Mouse (Mus musculus) cerebellum, postnatal 10 days (tissue): ENCODE measurements around the gene Gm38431.

Source experiments
- DNase-seq, 2 experiments: peaks; one replicate each; pipeline ENCODE4 v3.0.0; 2021; ENCODE audit warnings: mixed read lengths in 2 of 2

Gene Gm38431

DNA sequence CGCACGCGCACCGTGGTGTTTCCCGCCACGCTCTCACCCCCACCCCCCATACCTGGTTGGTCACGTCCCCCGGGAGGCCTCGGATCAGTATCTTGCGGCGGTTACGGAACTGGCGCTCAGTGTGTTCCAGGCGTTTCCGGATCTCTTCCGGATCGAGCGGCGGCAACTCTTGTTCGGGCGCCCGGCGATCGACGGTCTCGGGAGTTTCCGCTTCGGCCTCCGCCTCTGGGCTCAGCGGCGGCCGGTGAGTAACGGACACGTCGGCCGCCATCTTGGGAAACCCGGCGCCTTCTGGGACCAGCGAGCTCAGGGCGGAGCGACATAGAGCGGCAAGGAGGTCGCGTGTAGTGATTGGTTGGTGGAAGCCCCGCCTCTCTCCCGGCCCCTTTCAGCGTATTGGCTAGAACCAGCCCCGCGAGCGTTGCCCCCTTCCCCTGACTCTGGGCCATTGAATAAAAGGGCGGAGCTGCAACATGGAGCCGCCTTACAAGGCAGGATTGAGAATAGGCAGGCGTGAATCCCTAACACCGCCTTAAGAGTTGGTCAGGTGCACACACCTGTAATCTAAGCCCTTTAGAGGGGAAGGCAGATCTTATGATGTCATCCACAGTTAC lies at the start of gene Gm38431, which contains the start of gene Raver1:
Gene Gm38431, minus strand, starts transcription at position 291 of the 614 bp plus-strand sequence.
Gene Raver1, minus strand, starts transcription at position 302 of the 614 bp plus-strand sequence.
- peak; percentile 98 to 99 for DNase-seq

DNA sequence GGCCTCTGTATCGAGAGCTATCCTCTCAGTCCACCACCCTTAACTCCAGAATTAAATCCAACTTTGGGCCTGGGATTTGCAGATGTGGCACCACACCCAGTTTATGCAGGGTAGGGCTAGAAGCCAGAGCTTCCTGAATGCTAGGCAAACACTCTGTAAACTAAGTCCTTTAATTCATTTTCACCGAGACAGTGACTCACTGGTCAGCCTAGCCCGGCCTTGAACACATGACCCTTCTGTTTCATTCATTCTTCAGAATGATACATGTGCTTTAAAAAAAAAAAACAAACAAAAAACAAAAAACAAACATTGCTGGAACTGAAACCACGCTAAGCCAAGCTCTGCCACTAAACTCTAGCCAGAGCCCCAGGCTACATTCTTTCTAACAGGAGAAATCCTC lies 46.6 kb upstream of the Gm38431 start:
- DNase-seq = no peak

DNA sequence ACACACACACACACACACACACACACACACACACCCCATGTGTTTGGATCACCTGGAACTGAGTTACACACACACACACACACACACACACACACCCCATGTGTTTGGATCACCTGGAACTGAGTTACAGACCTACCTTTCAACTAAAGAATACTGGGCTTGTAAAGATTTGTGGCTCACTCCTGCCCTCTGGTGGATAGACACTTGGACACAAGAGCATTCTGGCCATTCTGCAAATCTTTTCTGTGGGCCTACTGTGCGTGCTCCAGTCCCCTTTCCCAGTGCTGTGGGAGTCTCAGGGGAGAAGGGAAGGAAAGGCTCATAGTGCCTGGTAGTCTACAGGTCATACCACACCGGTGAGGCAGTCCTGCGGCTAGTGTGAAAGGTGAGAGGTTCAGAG lies 45.4 kb upstream of the Gm38431 start:
- DNase-seq = peak; percentile 75 to 84

DNA sequence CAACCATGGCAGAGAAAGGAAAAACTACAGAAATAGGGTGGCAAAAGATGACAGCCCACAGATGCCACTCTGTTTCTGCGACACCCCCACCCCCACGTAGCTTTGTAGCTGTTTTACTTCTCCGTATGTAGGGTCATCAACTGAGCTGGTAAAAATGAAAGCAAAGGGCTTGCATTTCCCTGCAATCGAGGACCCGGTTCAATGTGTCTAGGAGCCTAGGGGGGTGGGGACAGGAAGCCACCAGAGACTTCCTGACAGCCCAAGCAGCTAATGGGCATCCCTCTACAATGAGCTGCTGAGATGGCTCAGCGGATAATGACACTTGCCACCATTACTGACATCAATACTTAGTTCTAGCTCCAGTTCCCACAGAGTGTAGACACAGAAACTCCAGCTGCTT lies 44.6 kb upstream of the Gm38431 start:
- DNase-seq = no peak

DNA sequence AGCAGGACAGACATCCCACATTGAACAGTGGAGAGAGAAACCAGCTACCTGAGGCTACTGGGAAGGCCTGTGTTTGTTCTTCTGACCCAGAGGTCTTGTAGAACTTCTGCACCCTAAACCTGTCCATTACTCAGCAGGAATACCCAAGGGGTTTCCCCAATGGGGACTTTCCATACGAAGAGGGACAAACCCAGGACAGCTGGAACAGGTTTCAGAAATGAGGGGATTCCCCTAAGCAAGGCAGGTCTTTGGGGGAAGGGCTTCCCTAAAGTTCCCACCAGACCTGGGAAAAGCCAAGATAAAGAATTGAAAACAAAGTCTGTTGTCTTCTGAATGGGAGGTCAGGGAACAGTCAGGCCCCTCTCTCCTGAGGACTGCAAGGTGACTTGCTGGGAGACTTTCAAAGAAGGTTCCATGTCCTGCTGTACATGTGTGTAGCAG lies 44.2 kb upstream of the Gm38431 start:
- DNase-seq = no peak

DNA sequence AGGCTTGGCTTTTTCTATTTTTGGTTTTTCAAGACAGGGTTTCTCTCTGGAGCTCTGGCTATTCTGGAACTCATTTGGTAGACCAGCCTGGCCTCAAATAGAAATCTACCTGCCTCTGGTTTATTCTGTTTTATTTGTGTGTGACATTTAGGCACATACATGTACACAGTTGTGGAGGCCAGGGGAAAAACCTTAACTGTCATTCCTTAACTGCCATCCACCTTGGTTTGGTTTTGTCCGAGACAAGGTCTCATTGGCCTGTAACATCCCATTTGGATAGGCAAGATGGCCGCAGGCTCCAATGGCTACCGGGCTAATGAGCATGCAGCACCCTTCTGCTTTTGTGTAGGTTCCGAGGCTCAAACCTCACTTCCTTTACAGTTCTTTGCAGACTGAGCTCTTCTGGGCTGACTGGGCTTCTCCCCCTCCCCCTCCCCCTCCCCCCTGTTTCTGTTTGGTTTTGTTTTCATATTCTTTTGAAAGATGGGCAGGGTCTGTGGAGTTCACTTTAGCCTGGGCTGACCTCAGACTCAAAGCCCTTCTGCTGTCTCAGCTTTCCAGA lies 43.6 kb upstream of the Gm38431 start:
- DNase-seq = no peak

DNA sequence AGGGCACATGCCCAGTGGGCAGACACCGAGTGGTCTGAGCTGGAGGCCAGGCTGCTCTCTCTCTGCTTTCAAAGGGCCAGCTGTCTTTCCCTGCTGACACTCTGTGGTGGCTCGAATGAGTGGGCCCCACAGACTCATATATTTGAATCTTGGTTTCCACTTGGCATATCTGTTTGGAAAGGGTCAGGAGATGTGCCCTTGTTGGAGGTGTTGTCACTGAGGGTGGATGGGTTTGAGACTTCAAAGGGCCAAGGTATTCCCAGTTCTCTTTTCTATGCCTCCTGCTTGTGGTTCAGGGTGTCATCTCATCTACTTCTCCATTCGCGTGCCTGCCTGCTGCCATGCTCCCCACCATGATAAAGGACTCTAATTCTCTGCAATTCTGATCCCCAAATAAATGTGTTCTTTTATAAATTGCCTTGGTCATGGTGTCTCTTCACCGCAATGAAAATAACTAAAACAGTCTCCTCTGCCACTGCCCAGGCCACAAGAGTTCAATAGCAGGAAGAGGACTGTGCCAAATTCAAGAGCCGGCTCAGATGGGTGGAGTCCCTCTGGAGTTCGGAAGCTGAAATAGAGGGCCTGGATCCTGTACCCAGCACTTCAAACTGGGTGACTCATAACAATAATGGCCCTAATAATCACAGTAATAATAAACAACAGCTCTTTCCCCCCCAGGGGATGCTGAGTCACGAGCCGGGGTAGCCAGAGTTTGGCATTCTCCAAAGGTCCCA lies 43.0 kb upstream of the Gm38431 start:
- no peak for DNase-seq

DNA sequence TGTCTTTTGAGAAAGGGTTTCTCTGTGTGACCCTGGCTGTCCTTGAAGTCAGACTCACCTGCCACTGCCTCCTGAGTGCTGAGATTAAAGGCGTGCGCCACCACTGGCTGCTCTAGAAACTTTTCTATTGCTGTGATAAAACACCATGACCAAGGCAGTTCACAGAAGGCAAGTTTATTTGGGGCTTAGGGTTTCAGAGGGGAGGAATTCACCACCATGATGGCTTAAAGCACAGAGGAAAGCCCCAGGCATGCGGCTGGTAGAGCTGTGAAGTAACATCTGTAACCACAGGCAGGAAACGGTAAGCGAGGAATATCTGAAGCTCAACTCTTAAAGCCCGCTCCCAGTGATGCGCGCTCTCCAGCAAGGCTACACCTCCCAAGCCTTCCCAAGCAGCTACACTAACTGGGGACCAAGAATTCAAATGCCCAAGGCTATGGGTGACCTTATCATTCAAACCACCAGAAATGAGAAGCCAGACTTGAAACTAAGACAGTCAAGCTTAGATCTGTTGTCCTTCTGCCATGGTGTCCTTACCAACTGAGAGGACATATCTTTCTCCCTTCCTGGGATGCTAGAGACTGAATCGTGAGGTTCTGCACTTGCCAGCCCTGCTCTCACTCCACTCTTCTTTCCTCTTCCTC lies 41.4 kb upstream of the Gm38431 start:
- no peak for DNase-seq

DNA sequence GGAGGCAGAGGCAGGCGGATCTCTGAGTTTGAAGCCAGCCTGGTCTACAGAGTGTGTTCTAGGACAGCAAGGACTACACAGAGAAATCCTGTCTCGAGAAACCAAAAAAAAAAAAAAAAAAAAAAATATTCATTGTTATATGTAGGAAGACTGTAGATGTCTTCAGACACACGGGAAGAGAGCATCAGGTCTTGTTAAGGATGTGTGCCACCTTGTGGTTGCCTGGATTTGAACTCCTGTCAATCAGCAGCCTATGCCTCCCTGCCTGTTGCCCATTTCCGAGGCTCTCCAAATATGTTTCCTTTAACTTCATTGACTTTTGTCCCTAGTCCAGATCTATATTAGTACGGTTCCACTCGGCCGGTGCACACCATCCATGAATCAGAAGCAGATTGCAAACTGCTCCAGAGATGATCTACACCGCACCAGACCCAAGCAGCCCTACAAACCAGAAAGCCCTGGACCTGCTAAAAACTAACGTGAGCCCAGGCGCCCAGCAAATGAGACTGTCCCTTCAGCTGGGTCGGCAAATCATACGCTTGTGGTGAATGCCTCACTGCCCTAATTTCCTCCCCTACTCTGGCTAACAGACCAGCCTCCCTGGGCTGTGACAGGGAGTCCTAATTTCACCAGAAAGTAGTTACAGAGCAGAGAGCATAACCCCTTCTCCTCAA lies 40.4 kb upstream of the Gm38431 start:
- peak; percentile 34 to 39 for DNase-seq

DNA sequence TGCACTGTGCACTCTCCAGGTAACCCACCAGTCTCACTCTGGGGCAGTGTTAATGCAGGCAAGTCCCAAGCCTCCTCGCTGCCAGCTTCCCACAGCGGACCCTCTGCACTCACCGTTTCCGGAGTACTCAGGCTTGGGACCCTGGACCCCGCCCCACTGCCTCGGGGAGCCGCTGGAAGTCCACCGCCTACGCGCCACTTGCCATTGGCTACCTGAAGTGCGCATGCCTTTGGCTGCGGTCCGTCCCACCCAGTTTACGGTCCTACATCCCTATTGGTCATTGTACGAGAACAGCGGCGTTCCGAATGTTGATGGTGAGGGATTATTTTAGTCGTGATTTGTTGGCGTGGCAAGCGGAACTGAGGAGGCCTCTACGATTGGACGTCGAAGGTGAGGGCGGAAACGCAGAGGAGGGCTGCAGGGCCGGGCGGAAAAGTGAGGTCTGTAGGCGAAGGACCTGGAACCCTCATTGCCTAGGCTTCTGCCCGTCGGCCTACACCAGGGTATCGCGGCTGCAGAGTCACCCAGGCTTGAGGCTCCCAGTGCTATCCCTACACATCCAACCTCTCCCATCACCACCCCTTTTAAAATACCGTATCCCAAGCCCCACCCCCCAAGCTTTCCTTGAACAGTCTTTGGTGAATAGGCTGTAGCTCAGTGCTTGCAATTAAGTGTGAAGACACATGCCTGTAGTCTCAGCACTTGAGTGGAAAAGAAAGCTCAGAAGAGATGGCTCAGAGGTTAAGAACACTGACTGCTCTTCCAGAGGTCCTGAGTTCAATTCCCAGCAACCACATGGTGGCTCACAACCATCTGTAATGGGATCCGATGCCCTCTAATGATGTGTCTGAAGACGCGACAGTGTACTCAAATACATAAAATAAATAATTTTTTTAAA lies 39.5 kb upstream of the Gm38431 start, which contains the start of gene Tyk2:
Gene Tyk2, minus strand, starts transcription at position 185 of the 898 bp plus-strand sequence.
- DNase-seq = peak; percentile 90 to 95

DNA sequence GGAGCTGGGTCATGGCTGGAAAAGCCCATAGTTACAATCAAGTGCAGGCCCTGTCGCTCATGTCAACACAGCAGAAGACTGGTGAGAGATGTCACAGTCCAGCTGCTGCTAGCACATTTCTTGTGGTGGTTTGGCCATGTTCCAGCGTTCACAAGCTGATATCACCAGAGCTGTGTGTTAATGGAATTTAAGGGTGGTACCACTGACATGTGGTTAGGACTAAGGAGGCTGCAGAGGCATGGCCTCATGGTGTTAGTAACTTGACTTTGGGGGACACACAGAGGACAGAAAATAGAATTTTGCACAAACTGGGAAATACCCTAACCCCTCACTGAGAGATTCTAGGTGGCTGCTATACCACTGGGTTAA lies 34.4 kb upstream of the Gm38431 start:
- DNase-seq = no peak

DNA sequence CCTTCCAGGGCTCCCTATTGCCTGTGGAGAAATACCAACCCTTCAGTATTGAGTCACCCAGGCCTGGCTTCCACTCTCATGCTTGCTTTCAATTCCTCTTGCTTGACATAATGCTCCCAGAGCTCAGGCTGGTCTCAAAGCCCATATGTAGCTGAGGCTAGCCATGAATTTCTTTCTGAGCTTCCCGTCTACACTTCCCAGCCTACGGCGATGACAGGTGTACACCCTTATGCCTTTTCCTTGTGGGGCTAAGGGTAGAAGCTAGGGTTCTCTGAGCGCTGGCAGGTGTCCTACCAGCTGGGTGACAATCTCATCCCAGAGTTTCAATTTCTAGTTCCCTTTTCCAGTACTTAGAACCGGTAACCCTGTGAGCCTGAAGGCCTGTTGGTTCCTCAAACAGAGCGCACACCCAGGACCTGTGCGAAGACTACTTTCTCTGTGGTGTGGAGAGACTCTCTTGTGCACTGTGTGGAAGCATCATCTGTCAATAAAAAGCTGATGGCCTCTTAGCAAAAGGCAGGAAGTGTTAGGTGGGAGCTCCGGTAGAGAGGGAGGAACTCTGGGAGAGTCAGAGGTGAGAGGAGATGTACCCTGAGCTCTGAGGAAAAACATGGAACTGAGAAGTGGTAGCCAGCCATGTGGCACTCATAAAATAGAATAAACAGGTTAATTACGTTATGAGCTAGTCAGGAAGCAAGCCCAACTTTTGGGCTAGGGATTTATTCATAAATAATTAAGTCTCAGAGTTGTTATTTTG lies 33.9 kb upstream of the Gm38431 start:
- no peak for DNase-seq

DNA sequence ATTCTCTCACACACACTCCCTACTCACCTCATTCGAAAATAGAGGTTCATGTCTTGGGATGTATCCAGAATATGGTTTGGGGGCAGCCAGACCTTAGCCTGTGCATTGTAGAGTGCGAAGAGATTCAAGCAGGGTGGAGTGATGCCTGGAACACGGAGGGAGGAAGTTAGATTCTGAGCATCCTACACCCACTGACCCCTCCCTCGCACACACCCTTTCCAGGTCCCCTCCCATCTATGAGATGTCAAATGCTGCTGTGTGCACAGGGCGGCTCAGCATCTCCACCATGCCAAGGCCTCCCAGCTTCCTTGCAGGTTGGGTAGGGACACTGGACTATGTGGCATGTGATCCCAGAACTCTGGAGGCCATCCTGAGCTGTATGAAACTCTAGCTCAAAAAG lies 33.0 kb upstream of the Gm38431 start:
- DNase-seq = no peak

DNA sequence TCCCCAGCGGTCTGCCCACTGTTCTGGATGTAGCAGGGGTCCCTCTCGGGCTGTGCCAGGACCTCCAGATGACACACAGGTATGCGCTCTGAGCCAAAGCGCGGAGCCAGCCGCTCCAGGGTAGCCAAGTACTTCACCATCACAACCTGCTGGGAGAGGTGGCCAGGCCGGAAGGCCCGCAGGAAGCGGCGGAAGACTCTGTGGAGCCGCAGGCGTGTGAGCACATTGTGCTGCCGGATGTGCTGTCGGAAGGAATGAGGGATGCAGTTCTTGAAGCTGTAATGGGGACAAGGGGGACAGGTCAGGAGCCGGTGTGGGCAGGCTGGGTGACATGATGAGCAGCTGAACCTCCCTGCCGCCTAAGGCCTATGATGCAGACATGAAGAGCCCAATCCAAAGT lies 29.7 kb upstream of the Gm38431 start:
- no peak for DNase-seq

DNA sequence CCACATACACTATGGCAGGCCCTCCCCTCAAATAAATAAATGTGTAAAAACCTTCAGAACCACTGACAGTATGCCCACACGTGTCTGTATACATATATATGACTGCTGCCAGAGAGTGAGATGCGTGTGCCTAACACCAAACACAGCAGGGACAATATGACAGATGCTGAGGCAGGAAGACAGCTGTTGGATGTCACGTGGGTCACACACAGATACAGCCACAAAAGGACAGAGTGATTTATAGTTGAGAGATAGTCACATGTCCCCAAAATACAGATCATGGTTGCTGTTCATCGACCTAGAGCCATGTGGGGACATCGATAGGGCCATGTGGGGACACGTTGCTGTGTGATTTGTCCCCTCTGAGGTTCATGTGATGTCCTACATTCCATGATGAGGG lies 25.3 kb upstream of the Gm38431 start:
- DNase-seq = no peak

DNA sequence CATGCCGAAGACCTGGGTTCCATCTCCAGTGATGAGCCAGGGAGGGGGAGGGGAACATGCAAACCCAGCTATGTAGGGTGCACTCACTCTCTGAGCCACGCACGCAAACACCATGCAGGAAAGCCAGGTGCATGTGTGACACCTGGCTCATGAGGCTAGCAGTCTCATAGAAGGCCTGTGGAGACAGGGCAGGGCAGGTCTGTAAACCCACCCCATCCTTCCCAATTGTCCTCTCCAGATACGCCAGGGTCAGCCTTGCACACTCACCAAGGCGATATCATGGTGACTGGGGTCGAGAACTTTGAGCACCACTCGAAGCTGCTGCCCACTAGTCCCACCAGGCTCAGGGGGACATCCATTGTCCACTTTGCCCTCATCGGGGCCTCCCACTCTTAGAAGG lies 23.3 kb upstream of the Gm38431 start:
- DNase-seq = no peak

DNA sequence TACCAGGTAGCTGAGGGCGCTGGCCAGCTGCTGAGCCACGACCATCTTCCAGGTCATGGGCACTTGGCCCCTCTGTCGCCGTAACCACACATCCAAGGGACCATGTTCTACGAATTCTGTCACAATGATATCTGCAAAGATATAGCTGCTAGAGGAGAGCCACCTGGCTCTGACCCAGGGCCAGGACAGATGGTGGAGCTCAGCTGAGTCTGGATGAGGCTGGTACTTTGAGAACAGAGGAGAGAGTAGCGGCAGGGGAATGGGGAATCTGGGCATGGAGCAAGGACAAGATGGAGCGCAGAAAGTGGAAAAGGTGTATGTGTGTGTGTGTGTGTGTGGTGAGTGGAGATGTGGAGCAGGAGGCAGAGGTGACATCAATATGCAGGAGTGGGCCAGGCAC lies 22.4 kb upstream of the Gm38431 start:
- DNase-seq = peak; percentile 36 to 45

DNA sequence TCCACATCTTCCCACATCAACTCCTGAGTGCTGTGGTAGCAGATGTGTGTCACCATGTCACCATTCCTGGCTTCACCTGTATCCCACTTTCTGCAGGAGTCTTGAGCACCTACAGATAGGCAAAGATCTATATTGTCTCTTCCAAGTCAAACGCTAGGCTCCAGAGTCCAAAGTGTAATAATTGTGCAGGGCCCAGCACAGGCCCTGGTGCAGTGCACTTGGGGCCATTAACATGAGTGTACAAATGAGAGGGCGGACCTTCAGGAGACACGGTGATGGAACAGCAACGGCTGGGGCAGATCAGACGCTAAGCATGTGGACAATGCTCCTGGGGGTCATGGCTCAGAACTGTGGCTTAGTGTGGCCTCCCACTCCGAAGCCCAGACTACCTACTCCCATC lies 22.0 kb upstream of the Gm38431 start:
- no peak for DNase-seq

DNA sequence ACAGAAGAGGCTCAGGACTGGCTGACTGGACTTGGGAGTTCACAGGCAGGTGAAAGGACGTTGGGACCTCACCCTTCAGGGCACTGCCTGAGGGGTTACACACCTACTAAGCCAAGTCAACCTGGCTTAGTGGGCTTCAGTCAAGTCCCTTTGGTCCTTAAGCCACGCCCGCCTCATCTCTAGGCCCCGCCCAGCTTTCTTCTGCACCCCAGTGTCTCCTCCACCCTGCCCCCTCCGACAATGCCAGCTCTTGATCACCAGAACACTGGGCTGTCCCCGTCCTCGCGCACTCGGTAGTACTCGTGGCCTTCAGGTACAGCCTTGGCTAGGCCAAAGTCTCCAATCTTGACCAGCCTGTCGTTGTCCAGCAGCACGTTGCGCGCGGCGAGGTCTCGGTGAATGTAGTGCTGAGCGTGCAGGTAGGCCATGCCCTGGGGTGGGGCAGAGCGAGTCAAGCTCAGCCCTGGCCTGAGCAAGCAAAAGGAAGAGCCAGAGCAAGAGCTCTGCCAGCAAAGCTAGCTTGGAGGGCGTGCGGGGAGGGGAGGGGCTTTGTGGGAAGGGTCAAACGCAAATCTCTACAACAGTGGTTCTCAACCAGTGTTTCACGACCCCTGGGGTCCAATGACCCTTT lies 15.9 kb upstream of the Gm38431 start:
- DNase-seq = no peak

DNA sequence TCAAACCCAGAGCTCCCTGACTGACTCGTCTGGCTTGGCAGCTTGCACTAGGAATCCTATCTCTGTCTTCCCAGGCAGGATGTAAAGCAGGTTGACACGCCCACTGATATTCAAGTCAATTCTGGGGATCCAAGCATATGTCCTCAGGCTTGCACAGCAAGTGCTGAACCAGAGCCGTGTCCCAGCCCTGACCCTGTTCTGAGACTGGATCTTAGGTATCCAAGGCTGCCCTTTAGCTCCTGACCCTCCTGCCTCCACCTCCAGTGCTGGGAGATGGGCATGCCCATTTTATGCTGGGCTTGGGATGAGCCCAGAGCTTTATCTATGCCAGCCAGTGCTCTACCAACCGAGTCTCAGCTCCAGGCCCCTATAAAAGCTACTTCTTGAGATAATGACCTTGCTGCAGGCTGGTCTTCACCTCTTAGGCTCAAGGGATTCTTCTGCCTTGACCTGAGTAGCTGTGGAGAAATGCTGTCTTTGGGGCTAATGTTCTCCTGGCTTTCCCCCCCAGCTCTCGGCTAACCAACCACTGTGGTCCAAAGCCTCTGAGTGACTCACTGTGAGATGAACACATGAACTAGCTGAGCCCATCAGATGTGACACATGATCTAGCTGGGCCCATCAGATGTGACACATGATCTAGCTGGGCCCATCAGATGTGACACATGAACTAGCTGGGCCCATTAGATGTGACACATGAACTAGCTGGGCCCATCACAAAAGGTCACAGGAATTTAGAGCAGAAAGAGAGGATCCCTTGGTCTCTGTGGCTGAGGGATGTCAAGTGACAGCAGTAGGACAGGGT lies 14.2 kb upstream of the Gm38431 start:
- no peak for DNase-seq
